Mouse (Mus musculus) forebrain, embryonic 15.5 days (tissue): Measurements from ENCODE around the gene Rbm8a. TPM values are rescaled to one million over a fixed set of nuclear protein-coding genes. Genes with fewer than 3 reads are reported as not detected.

Experiments
- ATAC-seq: fragments of 200-750 bp; cut with Nextera tagmentation; replicated peaks from 2 replicates; pipeline ENCODE4 v1.8.0; 2017; ENCODE audit warnings: mild to moderate bottlenecking, moderate TSS enrichment, moderate library complexity
- H3K27ac ChIP-seq: fragments of 300-500 bp; sonication (generic); replicated peaks from 2 replicates; pipeline ENCODE4 v1.5.1; 2015; ENCODE audit warnings: mild to moderate bottlenecking, inconsistent platforms
- H3K27me3 ChIP-seq: fragments of 300-500 bp; sonication (generic); 2 replicates; pipeline ENCODE4 v1.6.1; 2015; ENCODE audit warnings: inconsistent platforms
- H3K36me3 ChIP-seq: fragments of 300-500 bp; sonication (generic); 2 replicates; pipeline ENCODE4 v1.6.1; 2015; ENCODE audit warnings: mild to moderate bottlenecking, inconsistent platforms
- H3K4me1 ChIP-seq: fragments of 300-500 bp; sonication (generic); 2 replicates; pipeline ENCODE4 v1.6.1; 2015; ENCODE audit warnings: inconsistent platforms
- H3K4me2 ChIP-seq: fragments of 300-500 bp; sonication (generic); replicated peaks from 2 replicates; pipeline ENCODE4 v1.6.1; 2015; ENCODE audit warnings: mild to moderate bottlenecking, inconsistent platforms
- H3K4me3 ChIP-seq: fragments of 300-500 bp; sonication (generic); 2 replicates; pipeline ENCODE4 v1.5.1; 2015; ENCODE audit warnings: mild to moderate bottlenecking, inconsistent platforms
- H3K9ac ChIP-seq: fragments of 300-500 bp; sonication (generic); replicated peaks from 2 replicates; pipeline ENCODE4 v1.6.1; 2015; ENCODE audit warnings: mild to moderate bottlenecking, inconsistent platforms
- H3K9me3 ChIP-seq: fragments of 300-500 bp; sonication (generic); 2 replicates; pipeline ENCODE4 v1.6.1; 2016; ENCODE audit warnings: inconsistent platforms
- WGBS: fragments of 180-500 bp; shearing (Covaris S2); methylation state at CpG from one replicate; pipeline ENCODE4 v1.1.7; 2015; ENCODE audit warnings: mixed read lengths; 5-methylcytosine and 5-hydroxymethylcytosine counted together
- polyA plus RNA-seq: library from polyadenylated mRNA; unstranded; fragments of >200 nt; fragmentation: Nextera tagmentation; extraction: Ambion mirVana; gene quantifications from 2 replicates; pipeline ENCODE4 v1.2.1, GENCODE M21; 2015

Rbm8a gene
- polyA plus RNA-seq: 132 and 144 TPM in 2 replicates

GRCm38 (mm10) chr3:96629729-96630600 is at the start of gene Rbm8a:
Gene Rbm8a, plus strand, starts transcription at chr3:96629933.
- Histone ChIP-seq H3K27me3 (no peaks in the 10 kb centered on the region), H3K27ac (peak within 1 kb of the TSS; percentile 82), H3K9ac (peak within 1 kb of the TSS; percentile 61), H3K9me3 (no peaks in the 10 kb centered on the region), H3K4me2 (peak within 1 kb of the TSS; percentile 83), H3K36me3 (peaks cover 37% of the 10 kb centered on the region), H3K4me3 (peak within 1 kb of the TSS; percentile 63), H3K4me1 (peaks cover 21% of the 10 kb centered on the region)
- ATAC-seq: peak; percentile 95
- under 1% methylated on average over 48 of the region's 48 CpGs for WGBS

- H3K9ac ChIP-seq: no peak overlapping the region
- H3K4me2 ChIP-seq: no peak overlapping the region
- no peak for ATAC-seq
- no peaks in the 10 kb centered on the region for H3K9me3 ChIP-seq
- H3K27me3 ChIP-seq: no peaks in the 10 kb centered on the region
- no peaks in the 10 kb centered on the region; the same call in 1 of the 2 replicates for H3K36me3 ChIP-seq
- H3K27ac ChIP-seq: no peak overlapping the region
- peaks cover 17% of the 10 kb centered on the region for H3K4me1 ChIP-seq
- H3K4me3 ChIP-seq: no peak overlapping the region
- WGBS: 51% methylated on average over 6 of the region's 6 CpGs
These were observed 48.6 kb upstream of the Rbm8a start for GRCm38 (mm10) chr3:96581141-96581540.

DNA sequence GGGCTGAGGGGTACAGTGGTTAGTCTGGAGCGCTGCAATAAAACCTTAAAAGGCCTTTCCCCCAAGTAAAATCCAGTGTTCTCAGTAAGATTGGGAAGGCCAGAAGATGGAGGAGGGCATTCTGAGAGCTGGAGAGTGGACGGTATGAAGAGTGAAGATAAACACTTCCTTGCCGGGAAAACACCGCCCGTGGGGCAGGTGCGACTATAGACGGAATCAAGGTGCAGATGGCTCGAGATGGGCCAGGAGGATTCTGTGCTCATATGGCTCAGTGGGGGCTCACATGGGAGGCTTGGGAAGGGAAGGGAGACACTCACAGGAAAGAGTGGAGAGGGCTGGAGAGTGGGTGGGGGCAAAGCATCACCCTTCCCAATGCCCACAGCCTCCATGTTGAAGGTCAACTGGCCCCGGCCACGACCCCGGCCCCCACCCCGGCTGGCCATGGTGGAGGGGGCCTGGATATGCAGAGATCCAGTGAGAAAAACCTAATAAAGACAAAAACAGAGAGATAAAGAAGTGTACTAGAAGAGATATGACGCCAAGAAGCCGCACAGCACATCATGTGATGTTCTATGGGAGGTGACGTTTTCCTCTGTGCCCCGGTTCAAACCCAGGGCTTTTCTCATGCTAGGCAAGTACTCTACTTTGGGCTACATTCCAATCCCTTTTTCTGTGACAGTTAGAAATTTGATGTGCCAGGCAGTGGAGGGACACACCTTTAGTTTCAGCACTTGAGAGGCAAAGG is 47.8 kb upstream of the Rbm8a start:
- Histone ChIP-seq H3K4me2 (no peak overlapping the region), H3K4me3 (no peak overlapping the region), H3K27ac (no peak overlapping the region), H3K36me3 (no peaks in the 10 kb centered on the region; the same call in 1 of the 2 replicates), H3K27me3 (no peaks in the 10 kb centered on the region), H3K9me3 (no peaks in the 10 kb centered on the region), H3K4me1 (peaks cover 9% of the 10 kb centered on the region), H3K9ac (no peak overlapping the region)
- ATAC-seq: no peak
- 89% methylated on average over 16 of the region's 16 CpGs for WGBS

DNA sequence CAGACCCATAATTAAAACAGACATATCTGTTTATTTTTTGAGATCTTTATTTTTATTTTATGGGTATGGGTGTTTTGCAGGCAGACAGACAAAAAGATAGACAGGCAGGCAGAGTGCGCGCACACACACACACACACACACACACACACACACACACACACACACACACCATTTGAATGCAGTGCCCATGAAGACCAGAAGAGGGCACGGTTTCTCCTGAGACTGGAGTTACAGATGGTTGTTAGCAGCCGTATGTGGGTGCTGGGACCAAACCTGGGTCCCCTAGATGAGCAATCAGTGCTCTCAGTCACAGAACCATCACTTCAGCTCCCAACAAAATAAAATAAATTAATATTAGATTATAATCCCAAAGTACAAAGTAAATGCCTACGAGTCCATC is 46.3 kb upstream of the Rbm8a start:
- no peak for ATAC-seq

DNA sequence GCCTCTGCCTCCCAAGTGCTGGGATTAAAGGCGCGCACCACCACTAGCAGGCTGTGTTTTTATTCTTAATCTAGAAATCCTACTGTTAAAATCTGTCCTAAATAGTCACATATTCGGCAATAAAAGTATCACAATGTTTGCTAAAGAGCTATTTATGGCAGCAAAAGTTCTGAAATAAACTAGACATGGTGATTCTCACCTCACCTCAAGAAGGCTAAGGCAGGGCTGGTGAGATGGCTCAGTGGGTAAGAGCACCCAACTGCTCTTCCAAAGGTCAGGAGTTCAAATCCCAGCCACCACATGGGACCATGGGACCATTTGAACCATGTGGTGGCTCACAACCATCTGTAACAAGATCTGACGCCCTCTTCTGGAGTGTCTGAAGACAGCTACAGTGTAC is 39.1 kb upstream of the Rbm8a start:
- no peak overlapping the region for H3K27ac ChIP-seq
- H3K27me3 ChIP-seq: no peaks in the 10 kb centered on the region
- no peaks in the 10 kb centered on the region for H3K36me3 ChIP-seq
- H3K4me2 ChIP-seq: no peak overlapping the region
- no peak for ATAC-seq
- H3K4me1 ChIP-seq: peaks cover 23% of the 10 kb centered on the region
- no peaks in the 10 kb centered on the region for H3K9me3 ChIP-seq
- 84% methylated on average over 4 of the region's 4 CpGs for WGBS
- no peak overlapping the region for H3K4me3 ChIP-seq
- no peak overlapping the region for H3K9ac ChIP-seq

More for the DNA sequence above, 46.3 kb upstream of the Rbm8a start:
- H3K36me3 ChIP-seq: no peaks in the 10 kb centered on the region; the same call in 1 of the 2 replicates
- H3K27me3 ChIP-seq: no peaks in the 10 kb centered on the region
- H3K4me3 ChIP-seq: no peak overlapping the region
- peaks cover 9% of the 10 kb centered on the region for H3K4me1 ChIP-seq
- H3K9me3 ChIP-seq: no peaks in the 10 kb centered on the region
- H3K4me2 ChIP-seq: no peak overlapping the region
- no peak overlapping the region for H3K27ac ChIP-seq
- no peak overlapping the region for H3K9ac ChIP-seq
- WGBS: 84% methylated on average over 5 of the region's 5 CpGs

DNA sequence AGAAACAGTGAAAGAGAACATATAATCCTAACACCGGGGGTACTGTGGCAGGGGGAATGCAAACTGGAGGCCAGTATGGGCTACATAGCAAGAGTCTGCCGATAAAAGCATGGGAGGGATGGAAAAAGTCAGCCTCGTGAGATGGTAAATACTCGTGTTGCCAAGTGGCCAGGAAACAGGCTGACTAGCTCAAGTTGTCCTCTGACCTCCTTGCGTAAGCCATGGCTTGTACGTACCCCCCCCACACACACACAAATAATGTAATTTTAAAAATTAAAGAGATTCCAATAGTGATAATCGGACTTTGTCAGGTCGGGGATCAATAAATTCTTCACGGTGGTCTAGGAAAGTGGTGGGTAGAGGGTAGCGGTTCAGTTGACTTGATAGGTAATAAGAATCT is 36.4 kb upstream of the Rbm8a start:
- Histone ChIP-seq H3K9me3 (no peaks in the 10 kb centered on the region), H3K4me2 (peak overlapping the region; percentile 79), H3K4me3 (peak overlapping the region; percentile 70), H3K27me3 (no peaks in the 10 kb centered on the region), H3K4me1 (peaks cover 49% of the 10 kb centered on the region), H3K9ac (peak overlapping the region; percentile 76), H3K27ac (peak overlapping the region; percentile 85), H3K36me3 (no peaks in the 10 kb centered on the region)
- WGBS: 1% methylated on average over 10 of the region's 10 CpGs
- ATAC-seq: no peak

GRCm38 (mm10) chr3:96593790-96594560 is 35.8 kb upstream of the Rbm8a start, which contains the start of gene Polr3gl:
Gene Polr3gl, minus strand, starts transcription at chr3:96594181.
- Histone ChIP-seq H3K27ac (peak within 1 kb of the TSS; percentile 85), H3K27me3 (no peaks in the 10 kb centered on the region), H3K4me2 (peak within 1 kb of the TSS; percentile 79), H3K36me3 (no peaks in the 10 kb centered on the region), H3K4me1 (peaks cover 55% of the 10 kb centered on the region), H3K9ac (peak within 1 kb of the TSS; percentile 76), H3K9me3 (no peaks in the 10 kb centered on the region), H3K4me3 (peak within 1 kb of the TSS; percentile 70)
- ATAC-seq: peak; percentile 86
- under 1% methylated on average over 38 of the region's 38 CpGs for WGBS

- Histone ChIP-seq H3K36me3 (no peaks in the 10 kb centered on the region), H3K27ac (no peak overlapping the region), H3K27me3 (no peaks in the 10 kb centered on the region), H3K4me3 (no peak overlapping the region), H3K9ac (no peak overlapping the region), H3K9me3 (no peaks in the 10 kb centered on the region), H3K4me2 (no peak overlapping the region), H3K4me1 (peaks cover 60% of the 10 kb centered on the region)
- ATAC-seq: no peak
- 76% methylated on average over 5 of the region's 5 CpGs for WGBS
These were observed 34.9 kb upstream of the Rbm8a start for GRCm38 (mm10) chr3:96594851-96595250.

GRCm38 (mm10) chr3:96595661-96596060 is 34.1 kb upstream of the Rbm8a start:
- H3K4me2 ChIP-seq: peak overlapping the region; percentile 98
- ATAC-seq: no peak
- H3K36me3 ChIP-seq: no peaks in the 10 kb centered on the region
- peaks cover 67% of the 10 kb centered on the region for H3K4me1 ChIP-seq
- H3K4me3 ChIP-seq: peak overlapping the region; percentile 55
- WGBS: 28% methylated on average over 6 of the region's 6 CpGs
- no peaks in the 10 kb centered on the region for H3K27me3 ChIP-seq
- H3K9me3 ChIP-seq: no peaks in the 10 kb centered on the region
- H3K27ac ChIP-seq: peak overlapping the region; percentile 78
- 0 out of 2 replicates have a peak overlapping the region, but pooled peaks have one; percentile 70 for H3K9ac ChIP-seq

GRCm38 (mm10) chr3:96596228-96596707 is 33.5 kb upstream of the Rbm8a start, which contains the start of gene Ankrd34a:
Gene Ankrd34a, plus strand, starts transcription at chr3:96596636.
- Histone ChIP-seq H3K9me3 (no peaks in the 10 kb centered on the region), H3K9ac (peak within 1 kb of the TSS; percentile 70), H3K27ac (peak within 1 kb of the TSS; percentile 78), H3K4me3 (peak within 1 kb of the TSS; percentile 55), H3K4me2 (peak within 1 kb of the TSS; percentile 98), H3K4me1 (peaks cover 68% of the 10 kb centered on the region), H3K36me3 (no peaks in the 10 kb centered on the region), H3K27me3 (no peaks in the 10 kb centered on the region)
- ATAC-seq: no peak
- WGBS: 1% methylated on average over 21 of the region's 23 CpGs

GRCm38 (mm10) chr3:96596855-96597254 is 32.9 kb upstream of the Rbm8a start:
- peak overlapping the region; percentile 78 for H3K27ac ChIP-seq
- no peak for ATAC-seq
- peak overlapping the region; percentile 70 for H3K9ac ChIP-seq
- H3K4me2 ChIP-seq: peak overlapping the region; percentile 98
- H3K9me3 ChIP-seq: no peaks in the 10 kb centered on the region
- peak overlapping the region; percentile 55 for H3K4me3 ChIP-seq
- peaks cover 67% of the 10 kb centered on the region for H3K4me1 ChIP-seq
- WGBS: under 1% methylated on average over 12 of the region's 12 CpGs
- no peaks in the 10 kb centered on the region for H3K36me3 ChIP-seq
- no peaks in the 10 kb centered on the region for H3K27me3 ChIP-seq
